Mouse (Mus musculus) leukemia stem cell, adult 10-12 weeks (primary cell): Measurements from ENCODE around the gene Tlcd2. TPM values are rescaled to one million over a fixed set of nuclear protein-coding genes. Genes with fewer than 3 reads are reported as not detected.

Experiments
- polyA plus RNA-seq: library from polyadenylated mRNA; stranded (reverse); fragments of >175 nt; gene quantifications from 2 replicates; pipeline ENCODE4 v1.2.3, GENCODE M21; 2012; ENCODE audit warnings: low replicate concordance

Tlcd2 gene
- 4.8 and 7.8 TPM in 2 replicates for polyA plus RNA-seq

GRCm38 (mm10) chr11:75460844-75461742 is at the start of gene Tlcd2:
Gene Tlcd2 (plus strand): TSS chr11:75461715.

DNA sequence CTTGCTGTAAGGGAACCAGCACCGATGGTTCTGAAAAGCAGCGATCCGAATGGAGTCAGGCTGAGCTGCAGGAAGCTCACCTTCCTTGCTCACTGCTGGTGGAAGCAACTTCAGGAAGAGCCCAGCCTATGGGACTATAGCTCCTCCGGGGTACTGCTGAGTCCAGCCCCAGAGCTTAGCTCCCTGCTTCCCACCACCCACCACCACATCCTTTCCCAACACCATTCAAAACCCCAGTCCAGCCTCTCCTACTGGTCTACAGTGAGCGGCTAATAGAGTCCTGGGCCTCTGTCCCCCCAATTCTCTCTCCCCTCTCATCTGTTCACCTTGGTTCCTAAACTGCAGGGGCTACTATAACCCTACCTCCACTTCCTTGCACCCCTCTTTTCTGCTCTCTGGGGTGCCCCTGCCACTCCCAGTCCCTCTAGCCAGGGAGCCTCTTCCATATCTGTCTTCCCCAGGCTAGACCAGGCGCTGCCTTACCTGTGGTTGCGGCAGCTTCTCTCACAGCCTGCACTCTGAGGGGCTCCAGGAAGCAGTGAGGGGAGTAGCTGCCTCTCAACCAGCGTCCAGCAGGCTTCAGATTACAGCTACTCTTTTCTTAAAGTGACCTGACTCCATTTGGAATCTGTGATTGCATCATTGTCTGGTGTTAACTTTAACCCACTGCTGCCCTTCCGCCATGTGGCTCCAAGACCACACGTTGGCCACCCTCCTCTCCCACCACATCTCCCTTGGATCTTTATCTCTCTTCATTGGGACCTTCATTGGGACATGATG is 39.3 kb upstream of the Tlcd2 start, which contains the start of gene Serpinf1:
Serpinf1 (minus strand) TSS at position 689 of the 780 bp plus-strand sequence.

DNA sequence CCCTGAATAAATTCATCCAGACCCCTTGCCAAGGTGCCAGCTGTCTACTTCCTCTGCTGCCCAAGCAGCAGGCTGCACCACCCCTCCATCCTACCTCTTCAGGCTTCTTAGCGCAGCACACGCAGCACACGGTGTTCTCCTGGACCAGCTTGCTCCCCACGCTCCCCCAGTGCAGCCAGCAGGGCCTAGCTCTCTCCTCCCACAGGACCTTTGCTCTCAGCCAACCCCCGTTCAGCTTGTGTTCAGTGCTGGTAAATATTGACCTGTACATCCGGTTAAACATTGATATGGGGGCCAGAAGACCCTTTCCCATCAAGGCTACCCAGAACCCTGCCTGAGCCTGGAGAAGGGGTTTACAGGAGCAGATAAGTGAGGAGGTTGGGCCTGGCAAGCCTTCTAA is 22.2 kb upstream of the Tlcd2 start, which contains the start of gene Serpinf2:
Serpinf2 (minus strand) TSS at position 229 of the 400 bp plus-strand sequence.

DNA sequence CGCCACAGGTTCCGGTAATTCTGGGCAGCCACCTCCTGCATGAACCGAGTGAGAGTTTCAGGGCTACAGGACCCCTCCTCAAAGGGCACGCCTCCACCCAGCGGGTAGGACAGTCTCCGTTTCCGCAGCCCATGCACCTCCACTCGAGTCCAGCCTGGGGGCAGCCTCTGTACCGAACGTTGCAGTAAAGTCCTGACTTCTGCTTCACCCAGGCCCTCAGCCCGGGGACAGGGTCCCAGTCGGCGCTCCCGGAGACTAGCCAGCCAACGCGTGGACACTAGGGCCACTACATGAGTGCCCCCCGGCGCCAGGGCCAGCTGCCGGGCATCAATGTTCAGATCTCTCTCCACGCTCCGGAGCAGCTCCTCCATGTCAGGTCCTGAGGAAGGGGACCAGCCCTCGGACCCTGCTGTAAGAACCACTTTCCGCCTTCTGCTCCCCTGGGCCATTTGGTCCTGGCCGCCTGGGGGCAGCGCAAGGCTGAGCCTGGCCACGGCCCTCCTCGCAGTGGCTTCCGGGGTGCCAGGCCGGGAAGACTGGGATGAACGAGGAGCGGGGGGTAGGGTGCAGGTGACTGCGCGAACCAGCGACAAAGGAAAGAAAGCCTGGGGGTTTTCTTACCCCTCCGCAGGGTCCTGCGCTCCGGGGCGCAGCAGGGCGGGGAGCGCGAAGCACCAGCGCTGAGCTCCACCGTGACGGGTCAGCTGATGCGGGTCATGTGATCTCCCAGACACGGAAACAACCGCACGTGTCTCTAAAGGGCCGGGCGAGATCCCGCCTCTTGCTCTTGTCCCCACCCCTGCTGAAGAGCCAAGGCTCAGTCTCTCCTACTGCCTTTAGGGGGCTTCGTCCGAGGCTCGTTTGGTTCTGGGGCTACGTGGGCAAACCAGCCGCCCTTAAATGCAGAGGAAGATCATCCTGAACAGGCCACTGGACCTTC is 7.3 kb upstream of the Tlcd2 start, which contains the start of gene Wdr81:
Wdr81 (minus strand) TSS at position 727 of the 940 bp plus-strand sequence.

DNA sequence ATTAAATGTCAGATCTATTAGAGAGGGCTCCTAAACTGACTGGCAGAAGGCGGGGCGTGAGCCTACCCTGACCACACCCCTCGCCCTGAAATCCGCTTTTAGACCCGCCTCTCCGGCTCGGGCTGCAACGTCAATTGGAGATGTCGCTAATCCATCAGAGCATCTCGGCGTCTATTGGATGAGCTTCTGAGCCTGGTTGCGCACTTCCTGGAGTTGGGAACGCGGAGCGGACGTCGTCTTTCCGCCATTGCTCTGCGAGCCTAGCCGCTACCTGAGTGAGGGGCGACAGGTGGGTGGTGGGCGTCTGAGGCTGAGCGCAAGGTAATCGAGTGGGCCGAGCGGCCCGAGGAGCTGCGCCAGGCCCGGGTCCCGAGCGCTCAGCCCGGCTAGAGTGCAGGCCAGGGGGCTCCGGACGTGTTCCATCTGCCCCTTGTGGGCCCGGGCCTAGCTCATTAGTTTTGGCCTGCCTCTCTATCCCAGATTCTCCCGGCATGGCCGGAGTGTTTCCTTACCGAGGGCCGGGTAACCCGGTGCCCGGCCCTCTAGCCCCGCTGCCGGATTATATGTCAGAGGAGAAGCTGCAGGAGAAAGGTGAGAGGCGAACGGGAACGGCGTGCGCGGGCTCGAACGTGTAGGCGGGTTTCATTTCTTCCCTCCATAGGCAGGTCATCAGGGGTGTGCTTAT is 25.2 kb downstream of the Tlcd2 start, which contains the start of gene Prpf8:
Prpf8 (plus strand) TSS at position 216 of the 685 bp plus-strand sequence.

GRCm38 (mm10) chr11:75509741-75510626 is 48.5 kb downstream of the Tlcd2 start, which contains the start of gene Rilp:
Gene Rilp (plus strand): TSS chr11:75510094.

DNA sequence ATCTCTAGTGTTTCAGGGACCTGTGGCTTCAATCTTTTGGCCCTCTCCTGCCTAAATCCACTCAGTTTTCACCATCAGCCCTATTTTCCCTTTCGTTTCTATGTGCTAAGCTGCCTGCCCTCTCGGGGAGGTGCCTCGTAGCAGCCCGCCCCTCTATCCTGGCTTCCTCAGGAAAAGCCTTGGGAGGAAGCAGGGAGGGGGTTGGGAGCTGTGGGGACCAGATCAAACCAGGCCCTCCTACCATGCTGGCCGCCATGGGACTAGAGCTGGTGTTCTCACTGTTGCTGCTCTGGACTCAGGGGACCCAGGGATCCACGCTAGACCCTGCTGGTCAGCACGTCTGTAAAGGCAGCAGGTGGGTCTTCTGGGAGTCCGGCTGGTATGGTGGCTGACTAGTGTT is 51.8 kb downstream of the Tlcd2 start, which contains the start of gene Scarf1:
Scarf1 (plus strand) TSS at position 205 of the 400 bp plus-strand sequence.

Other genes with a start within 250 kb of the Tlcd2 start
- gene Rpa1, start 113.4 kb upstream of the Tlcd2 start, polyA plus RNA-seq, result 36.1 and 98.9 TPM in 2 replicates
- 1.1 and 1.2 TPM in 2 replicates for gene Smyd4, start 113.3 kb upstream of the Tlcd2 start, polyA plus RNA-seq
- 1.7 TPM in 2 replicates for gene Serpinf1, start 39.0 kb upstream of the Tlcd2 start, polyA plus RNA-seq
- 0.23 TPM in 1 of 2 replicates, not detected in the other for gene Serpinf2, start 22.1 kb upstream of the Tlcd2 start, polyA plus RNA-seq
- gene Wdr81, start 7.0 kb upstream of the Tlcd2 start, polyA plus RNA-seq, result 39.0 and 68.5 TPM in 2 replicates
- gene Prpf8, start 25.1 kb downstream of the Tlcd2 start, polyA plus RNA-seq, result 27.1 and 69.4 TPM in 2 replicates
- 0.30 and 1.1 TPM in 2 replicates for gene Rilp, start 48.4 kb downstream of the Tlcd2 start, polyA plus RNA-seq
- gene Scarf1, start 51.8 kb downstream of the Tlcd2 start, polyA plus RNA-seq, result 0.98 and 4.7 TPM in 2 replicates
- 17.5 and 29.1 TPM in 2 replicates for gene Slc43a2, start 70.0 kb downstream of the Tlcd2 start, polyA plus RNA-seq
- gene Pitpna, start 126.4 kb downstream of the Tlcd2 start, polyA plus RNA-seq, result 18.7 and 52.8 TPM in 2 replicates
- gene Inpp5k, start 169.3 kb downstream of the Tlcd2 start, polyA plus RNA-seq, result 7.7 and 60.5 TPM in 2 replicates
- 19.6 and 58.4 TPM in 2 replicates for gene Myo1c, start 188.8 kb downstream of the Tlcd2 start, polyA plus RNA-seq
- gene Crk, start 217.5 kb downstream of the Tlcd2 start, polyA plus RNA-seq, result 108 and 131 TPM in 2 replicates